Mouse (Mus musculus) lung, adult 18-20 months (tissue): ENCODE measurements at regions not wholly inside any gene's neighbourhood (a gene's known extent, or its start where the extent isn't known, plus 50 kb on each side); places are given as distances from the start of the nearest gene placed in this dataset.
"Not testable (repeated sequence)": the region's sequence is repeated elsewhere in the genome, so short reads cannot be mapped to it uniquely, and the experiment has no call there.

Source experiments
- DNase-seq, 2 experiments: peaks; one replicate each; pipeline ENCODE4 v3.0.0; 2022; ENCODE audit warnings: mixed read lengths in 2 of 2

- peak; percentile 8 to 19 for DNase-seq
These were observed 221.0 kb downstream of the Grxcr1 start for GRCm38 (mm10) chr5:68252671-68253070.

DNA sequence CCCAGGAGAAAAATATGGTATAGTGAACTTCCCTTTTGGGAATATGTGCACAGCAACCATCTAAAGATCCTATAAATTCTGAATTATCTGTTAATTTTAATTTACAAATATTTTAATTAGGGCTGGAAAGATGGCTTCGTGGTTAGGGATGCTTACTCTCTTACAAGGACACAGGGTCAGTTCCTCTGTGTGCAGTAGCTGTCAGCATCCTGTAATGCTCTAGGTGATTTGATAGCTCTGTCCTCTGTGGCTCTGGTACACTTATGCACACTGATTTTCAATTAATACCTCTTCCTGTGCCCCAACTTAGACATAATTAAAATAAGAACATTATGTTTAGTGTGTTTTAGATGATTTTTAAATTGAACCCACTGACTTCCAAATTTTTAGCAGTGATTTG lies 221.8 kb downstream of the Grxcr1 start:
- DNase-seq, result no peak

GRCm38 (mm10) chr5:68254111-68254510 lies 222.5 kb downstream of the Grxcr1 start:
- no peak for DNase-seq

GRCm38 (mm10) chr5:68264206-68264605 lies 232.6 kb downstream of the Grxcr1 start:
- DNase-seq, result no peak

DNA sequence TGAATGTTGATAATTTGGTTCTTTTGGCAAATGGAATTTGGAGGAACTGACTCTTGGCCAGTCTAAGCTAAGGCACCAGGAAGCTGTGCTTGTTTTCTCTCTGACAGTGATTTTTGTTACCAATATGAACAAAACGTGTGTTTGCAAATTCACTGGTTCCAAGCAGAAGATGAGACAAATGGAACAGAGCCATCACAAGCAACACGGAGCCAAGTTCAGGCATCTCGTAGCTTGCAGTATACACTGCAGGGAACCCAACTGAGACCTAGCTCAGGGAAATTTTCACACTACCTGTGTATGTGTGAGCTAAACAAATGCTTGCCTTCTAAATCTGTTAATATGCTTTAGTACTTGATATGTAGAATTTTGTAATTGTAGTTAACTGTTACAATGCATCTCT lies 242.6 kb downstream of the Grxcr1 start:
- DNase-seq, result no peak

GRCm38 (mm10) chr5:68275558-68276263 lies 244.1 kb downstream of the Grxcr1 start:
- no peak for DNase-seq

DNA sequence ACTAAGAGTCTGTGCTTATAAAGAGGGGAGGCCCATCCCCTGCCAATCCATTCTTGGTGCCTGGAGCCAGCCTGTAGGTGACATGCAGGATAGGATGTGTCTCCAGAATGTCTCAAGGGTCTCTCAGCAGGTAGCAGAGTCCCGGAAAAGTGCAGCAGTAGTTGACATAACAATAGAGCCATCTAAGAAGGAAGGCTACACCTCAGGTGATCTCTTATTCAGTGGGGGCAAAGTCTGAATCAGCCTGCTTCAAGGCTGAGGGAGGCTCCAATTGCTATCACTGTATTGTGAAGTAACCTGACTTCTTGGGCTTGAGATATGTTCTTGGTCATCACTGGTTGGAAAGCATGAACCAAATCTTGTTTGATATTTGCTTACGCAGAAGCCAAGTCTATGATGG lies 264.1 kb downstream of the Grxcr1 start:
- DNase-seq, result not testable (repeated sequence)

GRCm38 (mm10) chr5:68313187-68313586 lies 281.6 kb downstream of the Grxcr1 start:
- DNase-seq, result no peak

GRCm38 (mm10) chr5:68318979-68319378 lies 287.3 kb downstream of the Grxcr1 start:
- DNase-seq, result no peak

DNA sequence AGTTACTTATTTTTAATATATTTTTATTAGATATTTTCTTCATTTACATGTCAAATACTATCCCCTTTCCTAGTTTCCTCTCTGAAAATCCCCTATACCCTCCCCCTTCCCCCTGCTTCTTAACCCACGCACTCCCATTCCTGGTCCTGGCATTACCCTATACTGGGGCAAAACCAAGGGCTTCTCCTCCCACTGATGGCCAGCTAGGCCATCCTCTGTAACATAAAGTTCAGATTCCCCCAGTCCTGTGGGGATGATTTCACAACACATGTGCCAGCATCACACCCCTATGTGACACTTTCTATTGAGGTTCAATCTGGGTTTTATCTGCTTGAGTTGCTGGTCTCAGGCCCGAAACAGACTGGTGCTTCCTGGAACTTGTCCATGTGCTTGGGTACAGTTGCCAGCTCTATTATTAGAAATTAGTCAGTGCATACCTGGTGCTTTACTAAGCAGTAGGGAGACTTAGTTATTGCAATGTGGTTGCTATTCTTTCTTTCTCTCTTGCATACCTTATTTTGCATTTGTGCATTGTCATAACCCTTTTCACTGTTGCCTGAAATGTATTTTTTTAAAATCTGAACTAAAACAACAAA lies 295.5 kb downstream of the Grxcr1 start:
- no peak for DNase-seq

- no peak for DNase-seq
These were observed 297.7 kb downstream of the Grxcr1 start for GRCm38 (mm10) chr5:68329311-68329710.

- DNase-seq, result no peak
These were observed 298.2 kb downstream of the Grxcr1 start for GRCm38 (mm10) chr5:68329828-68330227.

GRCm38 (mm10) chr5:68350921-68351320 lies 319.3 kb downstream of the Grxcr1 start:
- no peak for DNase-seq

- DNase-seq, result no peak
These were observed 320.2 kb downstream of the Grxcr1 start for GRCm38 (mm10) chr5:68351793-68352192.

DNA sequence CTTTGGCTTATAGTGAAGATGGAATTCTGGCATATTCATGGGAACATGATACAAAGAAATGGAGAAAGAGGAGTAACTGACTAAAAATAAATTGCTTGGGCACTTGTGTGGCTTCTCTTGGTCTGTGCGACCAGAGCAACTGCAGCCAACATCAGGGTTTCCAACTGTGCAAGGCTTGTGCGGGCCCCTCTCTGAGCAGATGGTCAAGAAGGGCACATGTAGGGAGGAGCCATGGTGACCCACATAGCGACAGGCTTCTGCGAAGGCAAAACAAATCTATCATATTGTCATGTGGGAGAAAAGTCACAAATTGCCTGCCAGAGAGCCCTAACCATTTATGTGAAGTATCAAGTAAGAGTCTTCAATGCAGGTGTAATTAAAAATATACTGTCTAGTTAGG lies 321.6 kb downstream of the Grxcr1 start:
- no peak for DNase-seq

DNA sequence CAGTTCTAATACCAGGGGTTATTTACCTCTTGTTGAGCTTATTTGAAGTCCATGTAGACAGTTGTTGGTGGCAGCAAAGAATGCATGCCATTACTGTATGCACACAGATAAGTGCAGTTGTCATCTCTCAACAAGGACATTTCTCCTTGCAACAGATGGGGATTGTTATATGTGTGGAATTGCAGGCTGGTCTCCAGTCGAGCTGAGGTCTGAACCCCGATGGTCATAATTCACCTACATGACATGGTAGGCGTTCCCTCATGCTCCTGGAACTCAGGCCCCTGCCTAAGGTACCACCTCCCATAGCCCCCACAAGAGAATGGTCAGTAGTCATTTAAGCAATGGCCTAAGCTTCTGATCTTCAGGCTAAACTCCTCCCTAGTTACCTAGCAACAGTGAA lies 322.2 kb downstream of the Grxcr1 start:
- not testable (repeated sequence) for DNase-seq

- no peak for DNase-seq
These were observed 330.1 kb downstream of the Grxcr1 start for GRCm38 (mm10) chr5:68361581-68362211.

- no peak for DNase-seq
These were observed 341.4 kb downstream of the Grxcr1 start for GRCm38 (mm10) chr5:68373082-68373481.
